Mouse (Mus musculus): Measurements from ENCODE around the gene Ptov1.

Gene Ptov1

DNA sequence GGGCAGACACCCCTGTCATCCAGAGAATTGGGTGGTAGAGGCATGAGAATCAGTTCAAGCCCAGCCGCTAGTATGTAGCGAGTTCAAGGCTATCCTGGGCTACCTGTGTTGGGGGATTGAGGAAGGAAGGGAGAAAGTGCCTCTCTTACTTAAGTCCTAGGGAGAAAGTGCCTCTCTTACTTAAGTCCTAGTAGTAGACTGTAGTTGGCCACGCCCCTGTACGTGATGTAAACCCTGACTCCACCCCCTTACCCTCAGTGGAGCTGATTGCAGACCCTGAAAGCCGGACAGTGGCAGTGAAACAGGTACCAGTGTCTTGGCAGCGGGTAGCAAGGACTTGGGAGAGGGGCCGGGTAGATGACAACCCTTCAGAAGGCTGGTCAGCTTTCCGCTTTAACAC is 11.7 kb downstream of the Ptov1 start:
- no peak for DNase-seq (ENCODE audit: low spot score)

GRCm38 (mm10) chr7:44857042-44857552 is 12.5 kb downstream of the Ptov1 start, which contains the start of gene Pnkp:
Gene Pnkp (plus strand): TSS chr7:44857139.
- DNase-seq (ENCODE audit: low spot score) = peak; percentile 94

- DNase-seq (ENCODE audit: low spot score) = no peak
These were observed 13.2 kb downstream of the Ptov1 start for GRCm38 (mm10) chr7:44856265-44856916.

DNA sequence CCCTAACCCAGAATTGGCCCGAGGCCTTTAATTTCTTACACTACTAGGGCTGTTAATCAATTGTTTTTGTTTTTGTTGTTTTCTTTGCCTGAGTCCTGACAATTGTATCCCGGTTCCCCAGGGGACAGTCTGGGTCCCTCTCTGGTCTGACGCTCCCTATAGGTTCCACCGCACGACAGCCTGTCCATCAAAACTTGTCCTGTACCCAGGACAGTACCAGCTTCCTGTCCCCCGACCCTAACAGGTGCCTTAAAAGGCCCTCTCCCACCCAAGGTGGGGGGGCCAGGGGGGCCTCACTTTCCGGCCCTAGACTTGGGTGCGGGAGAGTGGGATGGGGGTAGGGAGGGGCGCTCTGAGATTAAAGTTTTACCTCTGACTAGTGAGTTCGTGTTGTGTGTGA is 14.6 kb downstream of the Ptov1 start:
- DNase-seq (ENCODE audit: low spot score) = no peak

DNA sequence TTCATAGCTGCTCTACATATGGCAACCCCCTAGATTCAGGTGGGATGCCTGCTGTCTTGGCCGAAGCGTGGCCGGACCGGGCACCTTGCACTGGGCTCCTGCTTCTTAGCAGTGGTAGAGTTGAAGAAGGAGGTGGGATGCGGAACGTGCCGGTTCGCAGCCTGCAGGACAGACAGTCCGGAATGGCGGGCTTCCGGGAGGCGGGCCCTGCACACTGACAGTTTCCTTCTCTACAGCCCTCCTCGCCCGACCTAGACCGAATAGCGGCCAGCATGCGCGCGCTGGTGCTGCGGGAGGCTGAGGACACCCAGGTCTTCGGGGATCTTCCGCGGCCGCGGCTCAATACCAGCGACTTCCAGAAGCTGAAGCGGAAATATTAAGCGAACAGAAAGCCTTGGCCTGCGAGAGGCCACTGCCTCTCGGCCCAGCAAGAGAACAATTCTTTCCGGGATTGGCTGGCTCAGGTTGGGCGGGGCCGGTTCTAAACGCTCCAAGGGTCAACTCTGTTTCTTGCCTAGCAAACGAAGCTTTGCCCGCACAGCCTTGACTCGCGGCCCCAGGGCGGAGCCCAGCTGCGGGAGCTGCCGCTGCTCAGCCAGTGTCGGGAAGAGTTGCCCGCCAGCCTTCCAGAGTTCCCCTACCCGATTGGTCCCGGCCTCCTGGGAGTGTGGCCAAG is 15.1 kb downstream of the Ptov1 start:
- DNase-seq (ENCODE audit: low spot score) = peak; percentile 79

DNA sequence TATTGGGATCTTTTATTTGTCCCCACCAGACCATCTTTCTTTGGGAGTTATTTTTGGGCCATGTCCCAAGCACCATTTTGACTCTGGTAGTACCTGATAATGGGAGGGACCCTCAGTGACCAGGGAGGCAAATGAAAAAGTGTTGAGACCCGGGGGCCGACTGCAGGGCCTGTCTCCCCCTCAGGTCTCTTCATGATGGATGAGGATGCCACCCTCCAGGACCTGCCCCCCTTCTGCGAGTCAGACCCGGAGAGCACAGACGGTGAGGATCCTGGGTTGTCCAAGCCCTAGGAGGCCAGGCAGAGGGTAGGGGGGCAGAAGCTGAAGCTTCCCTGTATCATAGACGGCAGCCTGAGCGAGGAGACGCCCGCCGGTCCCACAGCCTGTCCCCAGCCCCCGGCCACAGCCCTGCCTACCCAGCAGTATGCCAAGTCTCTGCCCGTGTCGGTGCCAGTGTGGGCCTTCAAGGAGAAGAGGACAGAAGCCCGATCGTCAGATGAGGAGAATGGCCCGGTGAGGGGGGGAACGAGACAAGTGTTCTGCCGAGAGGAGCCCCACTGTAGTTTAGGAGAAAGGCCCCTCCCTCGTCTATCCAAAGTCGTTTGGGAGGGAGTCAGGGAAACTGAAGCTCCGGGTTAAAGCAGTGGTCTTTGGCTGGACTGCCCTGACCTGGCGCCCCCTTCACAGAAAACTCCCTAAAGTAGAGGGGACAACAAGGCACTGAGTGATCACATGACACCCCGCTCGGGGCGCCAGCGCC is 15.8 kb downstream of the Ptov1 start:
- DNase-seq (ENCODE audit: low spot score) = no peak

DNA sequence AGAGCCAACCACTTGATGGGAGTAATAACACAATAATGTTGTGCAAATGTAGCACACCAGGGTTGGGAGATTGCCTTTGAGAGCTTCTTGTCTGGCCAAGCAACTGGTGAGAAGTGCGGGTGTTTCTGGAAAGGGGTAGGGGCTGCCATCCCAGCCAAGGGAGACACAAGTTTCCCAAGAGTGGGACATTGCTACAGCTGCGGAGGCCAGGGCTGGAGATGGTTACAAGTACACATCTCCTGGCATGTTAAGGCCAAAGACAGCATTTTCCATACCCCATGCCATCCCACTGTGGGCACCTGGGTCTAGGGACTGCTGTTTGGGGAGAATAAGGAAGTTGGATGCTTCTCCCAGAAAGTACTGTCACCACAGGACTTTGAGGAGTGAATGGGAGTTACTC is 16.5 kb downstream of the Ptov1 start:
- DNase-seq (ENCODE audit: low spot score) = no peak

GRCm38 (mm10) chr7:44852259-44853027 is 17.1 kb downstream of the Ptov1 start:
- DNase-seq (ENCODE audit: low spot score) = no peak

DNA sequence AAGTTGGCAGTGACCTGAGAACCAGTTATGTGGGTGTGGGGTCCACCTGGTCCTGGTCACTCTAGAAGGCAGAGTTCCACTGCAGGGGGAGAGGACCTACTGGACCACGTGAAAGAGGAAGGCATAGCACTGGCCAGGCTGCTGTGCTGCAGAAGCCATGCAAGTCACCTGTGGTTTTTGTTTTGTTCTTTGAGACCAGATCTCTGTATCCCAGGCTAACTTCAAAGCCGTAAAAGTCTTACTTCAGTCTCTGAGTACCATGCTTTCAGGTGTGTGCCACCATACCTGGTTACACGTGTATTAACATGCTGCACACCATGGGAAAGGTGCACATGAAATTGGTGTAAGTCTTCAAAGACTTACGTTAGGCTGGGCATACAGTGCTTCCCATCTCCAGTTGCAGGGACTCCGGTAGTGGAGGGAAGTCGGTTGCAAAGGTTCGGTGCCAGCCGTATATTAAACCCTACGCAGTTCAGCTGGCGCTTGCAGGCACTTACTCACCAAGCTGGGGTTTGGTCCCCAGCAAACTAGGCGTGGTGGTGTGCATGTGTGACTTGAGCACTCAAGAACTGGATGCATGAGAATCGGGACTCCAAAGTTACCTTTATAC is 17.9 kb downstream of the Ptov1 start:
- no peak for DNase-seq (ENCODE audit: low spot score)

GRCm38 (mm10) chr7:44850789-44851624 is 18.6 kb downstream of the Ptov1 start:
- no peak for DNase-seq (ENCODE audit: low spot score)

DNA sequence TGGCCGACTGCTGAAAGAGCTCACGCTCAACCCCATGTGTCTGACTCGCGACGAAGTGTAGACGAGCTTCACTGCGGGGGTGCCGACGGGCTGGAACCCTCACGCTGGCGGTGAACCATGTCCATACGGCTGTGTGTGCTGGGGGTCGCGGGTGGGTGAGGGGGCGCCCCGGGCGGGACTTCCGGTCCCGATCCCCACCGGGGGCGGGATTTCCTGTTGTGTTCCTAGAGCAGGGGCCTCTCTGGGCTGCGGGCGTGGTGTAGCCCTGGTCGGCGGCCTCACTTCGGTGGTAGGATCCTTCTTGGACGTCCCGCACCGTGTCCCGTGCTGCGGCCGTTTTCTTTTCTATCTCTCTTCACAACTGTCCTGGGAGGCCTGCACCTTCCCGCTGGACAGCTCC is 19.4 kb downstream of the Ptov1 start:
- peak; percentile 79 for DNase-seq (ENCODE audit: low spot score)

DNA sequence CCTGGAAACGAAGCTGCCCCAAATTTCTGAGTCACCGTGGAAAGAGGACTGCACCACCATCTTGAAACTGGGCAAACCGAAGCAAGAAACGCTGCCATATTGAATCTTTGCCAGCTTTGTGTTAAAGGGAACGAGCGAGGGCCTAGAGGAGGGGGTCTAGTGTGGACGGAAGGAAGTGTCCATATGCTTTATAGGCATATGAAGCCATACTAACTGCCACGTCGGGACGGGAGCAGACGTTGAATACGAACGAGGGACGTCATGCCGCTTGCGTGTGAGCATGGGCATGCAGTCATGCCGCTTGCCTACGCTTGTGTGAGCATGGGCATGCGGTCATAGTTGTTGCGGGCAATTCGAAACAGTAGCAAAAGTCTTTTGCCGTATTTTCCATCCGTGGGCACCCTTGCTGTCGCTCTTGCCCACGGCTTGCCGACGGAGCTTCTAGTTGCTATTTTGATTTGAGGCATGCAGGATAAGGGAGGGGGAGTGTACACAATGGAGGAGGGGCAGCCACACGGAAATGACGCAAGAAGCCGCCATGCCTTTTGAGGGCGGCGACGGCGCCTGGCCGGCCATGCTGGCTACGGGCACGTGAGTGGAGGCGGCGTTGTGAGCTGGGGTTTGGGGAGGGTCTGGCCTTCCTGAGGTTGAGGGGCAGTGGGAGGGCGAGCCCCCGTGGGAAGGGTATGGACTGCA is 20.0 kb downstream of the Ptov1 start:
- DNase-seq (ENCODE audit: low spot score) = peak; percentile 94

DNA sequence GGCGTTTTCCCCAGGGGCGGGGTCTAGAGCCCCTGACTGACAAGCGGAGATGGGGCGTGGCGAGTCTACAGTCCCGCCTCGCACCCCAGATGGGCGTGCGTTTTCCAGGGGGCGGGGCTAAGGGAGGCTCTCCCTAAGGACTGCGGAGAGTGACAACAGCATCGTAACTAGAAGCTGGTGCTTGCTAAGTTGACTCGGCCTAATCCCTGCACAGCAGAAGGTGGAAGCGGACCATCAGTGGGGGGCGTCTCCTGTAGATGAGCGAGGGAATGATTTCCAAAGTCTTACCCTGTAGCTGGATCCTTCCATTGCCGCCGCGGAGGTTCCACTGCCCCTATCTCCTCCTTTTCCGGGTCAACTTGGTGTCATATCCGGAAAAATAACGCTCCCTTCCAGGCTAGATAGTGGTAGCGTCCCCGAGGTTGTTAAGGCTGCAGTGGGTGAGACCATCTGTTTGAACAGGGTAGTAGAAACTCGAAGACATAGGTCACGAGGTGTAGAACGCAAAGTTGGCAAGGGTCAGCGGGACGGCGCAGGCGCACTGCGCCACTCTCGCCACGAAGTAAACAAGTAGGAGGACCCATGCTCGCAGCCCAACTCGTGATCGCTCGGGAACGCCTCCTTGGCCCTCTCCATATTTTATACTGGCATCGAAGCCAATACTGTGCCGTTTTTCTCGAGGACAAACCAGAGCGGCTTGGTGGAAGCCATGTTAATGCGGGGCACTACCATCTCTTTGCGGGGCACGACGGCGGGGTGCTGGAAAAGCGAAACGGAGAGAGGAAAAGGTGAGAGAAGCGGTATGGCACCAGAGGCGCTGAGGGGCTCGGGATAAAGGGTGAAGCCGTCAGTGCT is 20.8 kb downstream of the Ptov1 start, which contains the start of the genes Akt1s1 and Tbc1d17:
Gene Akt1s1 (plus strand): TSS at position 431 of the 855 bp plus-strand sequence.
Gene Tbc1d17 (minus strand): TSS at position 519 of the 855 bp plus-strand sequence.
- DNase-seq (ENCODE audit: low spot score) = peak; percentile 100

GRCm38 (mm10) chr7:44847772-44848171 is 21.8 kb downstream of the Ptov1 start:
- no peak for DNase-seq (ENCODE audit: low spot score)

DNA sequence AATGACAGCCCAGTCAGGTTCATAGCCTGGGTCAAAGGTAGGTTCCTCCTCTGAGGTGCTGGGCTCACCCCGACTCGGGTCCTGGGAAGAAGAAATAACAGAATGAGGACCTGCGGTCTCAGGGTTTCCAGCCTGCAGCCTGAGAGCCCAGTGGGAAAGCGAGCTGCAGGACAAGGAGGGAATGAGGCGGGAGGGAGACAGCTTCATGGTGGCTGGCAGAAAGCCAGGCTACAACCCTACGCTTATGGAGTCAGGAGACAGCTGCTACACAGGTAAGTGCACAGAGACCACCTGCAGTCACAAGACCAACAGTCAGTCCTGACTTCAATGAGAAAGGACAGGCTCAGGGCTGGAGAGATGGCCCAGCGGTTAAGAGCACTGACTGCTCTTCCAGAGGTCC is 22.8 kb downstream of the Ptov1 start:
- no peak for DNase-seq (ENCODE audit: low spot score)

- no peak for DNase-seq (ENCODE audit: low spot score)
These were observed 24.6 kb downstream of the Ptov1 start for GRCm38 (mm10) chr7:44845006-44845405.

DNA sequence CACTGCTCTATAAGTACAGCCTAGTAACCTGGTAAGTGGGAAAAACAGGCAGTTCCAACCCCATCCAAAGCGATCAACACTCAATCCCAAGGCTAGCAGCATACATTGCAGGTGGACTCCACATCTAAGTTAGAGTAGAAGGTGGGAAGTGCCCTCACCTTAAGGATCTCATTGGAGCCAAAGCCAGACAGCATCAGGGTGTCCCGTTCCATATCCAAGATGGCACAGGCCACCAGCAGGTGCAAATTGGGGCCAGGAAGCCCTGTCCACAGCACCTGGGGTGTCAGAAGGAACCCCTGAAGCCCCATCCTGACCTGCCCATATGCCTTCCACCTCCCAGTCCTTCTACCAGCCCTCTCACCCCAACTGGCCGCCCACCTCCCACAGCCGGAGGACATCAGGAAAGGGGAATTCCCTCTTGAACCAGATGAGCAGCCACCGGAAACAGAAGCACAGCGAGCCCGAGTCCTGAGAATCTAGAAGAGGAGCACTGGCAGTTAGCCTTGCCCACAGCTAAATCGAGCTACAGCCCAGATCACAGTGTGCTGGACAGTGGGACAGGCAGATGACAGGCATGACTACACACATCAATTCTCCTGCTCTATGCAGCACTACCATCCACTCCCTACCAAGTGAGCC is 27.6 kb downstream of the Ptov1 start:
- no peak for DNase-seq (ENCODE audit: low spot score)

DNA sequence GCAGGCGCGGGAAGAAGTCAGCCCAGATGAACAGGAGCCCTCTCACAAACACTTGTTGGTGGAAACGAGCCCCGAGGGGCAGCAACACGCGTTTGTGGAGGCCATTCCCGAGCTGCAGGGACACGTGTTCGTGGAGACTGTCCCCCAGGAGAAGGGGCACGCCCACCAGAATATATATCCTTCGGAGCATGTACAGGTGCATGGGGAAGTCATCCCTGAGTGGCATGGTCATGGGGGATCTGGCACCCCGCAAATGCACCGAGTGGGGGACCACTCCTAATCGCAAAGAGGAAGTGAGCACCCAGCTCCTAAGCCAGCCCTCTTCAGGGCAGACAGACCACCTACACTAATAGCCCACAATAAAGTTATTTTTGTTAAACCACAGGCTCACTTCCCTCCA is 29.2 kb downstream of the Ptov1 start:
- no peak for DNase-seq (ENCODE audit: low spot score)
